Mouse (Mus musculus) heart, postnatal 0 days (tissue): ENCODE results near the gene Tufm.

Source experiments
- CTCF ChIP-seq: IDR thresholded peaks from 2 replicates; pipeline ENCODE4 v1.5.1; 2016; ENCODE audit warnings: antibody characterized with exemption, control low read depth, low read depth
- EP300 ChIP-seq: IDR thresholded peaks from 2 replicates; pipeline ENCODE4 v1.6.1; 2016; ENCODE audit warnings: antibody characterized with exemption, low read depth

GRCm38 (mm10) chr7:126467834-126468627, 19.1 kb upstream of the Tufm start:
- TF ChIP-seq CTCF (no peak), EP300 (no peak)
